Mouse (Mus musculus) right cerebral cortex, adult 2 months (tissue): ENCODE results near the gene Triobp.
A peak's percentile ranks its signal among the peaks of the same experiment; 100 is the strongest.
"Not testable (repeated sequence)": the region's sequence is repeated elsewhere in the genome, so short reads cannot be mapped to it uniquely, and the experiment has no call there.

ENCODE experiments used
- DNase-seq, 2 experiments: peaks; one replicate each; pipeline ENCODE4 v3.0.0; 2021 to 2022; ENCODE audit warnings: low spot score in 2 of 2

Triobp gene

GRCm38 (mm10) chr15:79000357-79000791 lies 52.9 kb downstream of the Triobp start:
- no peak for DNase-seq

GRCm38 (mm10) chr15:79001559-79001958 lies 54.0 kb downstream of the Triobp start:
- no peak for DNase-seq

GRCm38 (mm10) chr15:79002036-79002435 lies 54.5 kb downstream of the Triobp start:
- no peak for DNase-seq

- no peak for DNase-seq
These were observed 55.6 kb downstream of the Triobp start for GRCm38 (mm10) chr15:79003079-79003478.

- no peak for DNase-seq
These were observed 58.1 kb downstream of the Triobp start for GRCm38 (mm10) chr15:79005581-79005980.

GRCm38 (mm10) chr15:79006638-79007037 lies 59.1 kb downstream of the Triobp start:
- DNase-seq: no peak

- DNase-seq: no peak
These were observed 59.5 kb downstream of the Triobp start for GRCm38 (mm10) chr15:79007059-79007458.

- DNase-seq: not testable (repeated sequence)
These were observed 60.3 kb downstream of the Triobp start for GRCm38 (mm10) chr15:79007836-79008235.

- no peak for DNase-seq
These were observed 62.2 kb downstream of the Triobp start for GRCm38 (mm10) chr15:79009734-79010133.

GRCm38 (mm10) chr15:79011550-79011949 lies 64.0 kb downstream of the Triobp start:
- no peak for DNase-seq

GRCm38 (mm10) chr15:79013382-79013781 lies 65.9 kb downstream of the Triobp start:
- DNase-seq: no peak

- DNase-seq: no peak
These were observed 70.7 kb downstream of the Triobp start for GRCm38 (mm10) chr15:79018191-79018590.

GRCm38 (mm10) chr15:79018886-79019285 lies 71.4 kb downstream of the Triobp start:
- no peak for DNase-seq

- no peak for DNase-seq
These were observed 75.2 kb downstream of the Triobp start for GRCm38 (mm10) chr15:79022671-79023230.

- DNase-seq: no peak
These were observed 75.8 kb downstream of the Triobp start for GRCm38 (mm10) chr15:79023366-79023765.

GRCm38 (mm10) chr15:79025687-79026308 lies 78.3 kb downstream of the Triobp start:
- DNase-seq: no peak

- no peak for DNase-seq
These were observed 79.2 kb downstream of the Triobp start for GRCm38 (mm10) chr15:79026511-79027290.

- no peak for DNase-seq
These were observed 80.0 kb downstream of the Triobp start for GRCm38 (mm10) chr15:79027291-79028205.

- peak; percentile 91 to 94 for DNase-seq
These were observed 80.8 kb downstream of the Triobp start, which contains the start of gene H1f0 for GRCm38 (mm10) chr15:79028237-79028738. H1f0 (plus strand) TSS chr15:79028450.

- no peak for DNase-seq
These were observed 81.4 kb downstream of the Triobp start for GRCm38 (mm10) chr15:79028823-79029484.
